Mouse (Mus musculus): Measurements from ENCODE around the gene Siglece.

DNA sequence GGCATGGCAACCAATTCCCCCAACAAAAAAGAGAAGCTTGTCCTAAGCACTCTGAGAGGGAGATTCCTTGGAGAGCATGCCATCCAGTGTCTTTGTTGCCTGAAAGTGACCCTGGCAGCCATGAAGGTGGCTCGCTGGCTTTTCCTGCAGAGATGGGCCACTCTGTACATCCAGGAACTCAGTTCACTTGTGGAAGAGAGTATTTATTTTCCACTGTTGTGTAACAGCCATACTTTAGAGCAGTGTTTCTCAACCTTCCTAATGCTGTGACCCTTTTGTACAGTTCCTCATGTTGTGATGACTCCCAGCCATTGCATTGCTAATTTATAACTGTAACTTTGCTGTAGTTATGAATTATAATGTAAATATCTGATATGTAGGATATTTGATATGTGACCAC, 22.8 kb downstream of the Siglece start:
- TF ChIP-seq CTCF (IDR thresholded peaks at IDR 0.05; ENCODE audit: control insufficient read depth, insufficient read depth, insufficient replicate concordance, low read depth, low read length) (no peak), POLR2A (IDR thresholded peaks at IDR 0.05; ENCODE audit: control insufficient read depth, low read depth, low read length) (no peak)

Measured in testis, adult 2 months (tissue).